Mouse (Mus musculus): ENCODE measurements around the gene Nav1.

DNA sequence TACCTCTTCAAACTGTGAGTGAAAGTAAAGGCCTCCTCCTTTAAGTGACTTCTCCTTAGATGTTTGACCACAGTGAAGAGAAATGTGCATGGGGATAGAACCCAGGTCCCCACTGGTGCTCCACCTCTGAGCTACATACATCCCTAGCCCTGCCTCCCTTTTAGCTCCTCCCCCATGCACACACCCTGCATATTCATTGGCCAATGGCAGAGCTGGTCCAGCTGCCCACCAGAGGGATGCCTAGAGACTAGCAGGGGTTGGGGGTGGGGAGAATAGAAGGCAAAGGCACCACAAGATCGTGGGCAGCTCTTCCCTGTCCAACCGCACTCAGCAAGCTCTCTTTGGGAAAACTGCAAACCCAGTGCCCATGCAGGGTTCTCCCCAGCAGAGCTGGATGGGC is 83.8 kb downstream of the Nav1 start:
- TF ChIP-seq CTCF (IDR thresholded peaks at IDR 0.05; ENCODE audit: low read depth, low read length), result no peak
- no peak for TF ChIP-seq EP300 (IDR thresholded peaks at IDR 0.05; ENCODE audit: insufficient read depth, low read depth, low read length)
- no peak for TF ChIP-seq POLR2A (IDR thresholded peaks at IDR 0.05; ENCODE audit: insufficient read depth, low read length)
